Mouse (Mus musculus): ENCODE data around the gene Ncf2.
"Not testable (repeated sequence)": the region's sequence is repeated elsewhere in the genome, so short reads cannot be mapped to it uniquely, and the experiment has no call there.

The Ncf2 gene

GRCm38 (mm10) chr1:152799897-152800296 is at the start of gene Ncf2:
Gene Ncf2, plus strand, starts transcription at chr1:152800194.
- DNase-seq, result no peak

GRCm38 (mm10) chr1:152750312-152750965 is 49.6 kb upstream of the Ncf2 start, which contains the start of gene Apobec4:
Gene Apobec4, plus strand, starts transcription at chr1:152750551.
- peak; percentile 30 for DNase-seq

GRCm38 (mm10) chr1:152761791-152762190 is 38.2 kb upstream of the Ncf2 start:
- DNase-seq, result no peak

GRCm38 (mm10) chr1:152766032-152766772 is 33.8 kb upstream of the Ncf2 start, which contains the start of the genes Rgl1 and Arpc5:
Gene Rgl1, minus strand, starts transcription at chr1:152766351.
Gene Arpc5, plus strand, starts transcription at chr1:152766542.
- peak; percentile 97 for DNase-seq

- peak; percentile 30 for DNase-seq
Observed at GRCm38 (mm10) chr1:152766804-152767748, 32.9 kb upstream of the Ncf2 start.

- peak; percentile 95 for DNase-seq
Observed at GRCm38 (mm10) chr1:152767749-152768488, 32.1 kb upstream of the Ncf2 start.

GRCm38 (mm10) chr1:152771016-152771415 is 29.0 kb upstream of the Ncf2 start:
- DNase-seq, result no peak

GRCm38 (mm10) chr1:152774601-152775000 is 25.4 kb upstream of the Ncf2 start:
- peak; percentile 16 for DNase-seq

- peak; percentile 84 for DNase-seq
Observed at GRCm38 (mm10) chr1:152779071-152779737, 20.8 kb upstream of the Ncf2 start.

- DNase-seq, result no peak
Observed at GRCm38 (mm10) chr1:152784620-152785019, 15.4 kb upstream of the Ncf2 start.

- not testable (repeated sequence) for DNase-seq
Observed at GRCm38 (mm10) chr1:152785446-152785845, 14.5 kb upstream of the Ncf2 start.

- DNase-seq, result peak; percentile 45
Observed at GRCm38 (mm10) chr1:152786953-152787352, 13.0 kb upstream of the Ncf2 start.

GRCm38 (mm10) chr1:152788121-152788660 is 11.8 kb upstream of the Ncf2 start:
- no peak for DNase-seq

- DNase-seq, result peak; percentile 82
Observed at GRCm38 (mm10) chr1:152790254-152790653, 9.7 kb upstream of the Ncf2 start.

- peak; percentile 11 for DNase-seq
Observed at GRCm38 (mm10) chr1:152790821-152791220, 9.2 kb upstream of the Ncf2 start.

GRCm38 (mm10) chr1:152791269-152791668 is 8.7 kb upstream of the Ncf2 start:
- no peak for DNase-seq

- DNase-seq, result no peak
Observed at GRCm38 (mm10) chr1:152792736-152793494, 7.1 kb upstream of the Ncf2 start.

- DNase-seq, result no peak
Observed at GRCm38 (mm10) chr1:152793495-152794130, 6.4 kb upstream of the Ncf2 start.

GRCm38 (mm10) chr1:152795688-152796255 is 4.2 kb upstream of the Ncf2 start:
- no peak for DNase-seq

All from lung, postnatal 36 days (tissue).